In the genomic region with DNA sequence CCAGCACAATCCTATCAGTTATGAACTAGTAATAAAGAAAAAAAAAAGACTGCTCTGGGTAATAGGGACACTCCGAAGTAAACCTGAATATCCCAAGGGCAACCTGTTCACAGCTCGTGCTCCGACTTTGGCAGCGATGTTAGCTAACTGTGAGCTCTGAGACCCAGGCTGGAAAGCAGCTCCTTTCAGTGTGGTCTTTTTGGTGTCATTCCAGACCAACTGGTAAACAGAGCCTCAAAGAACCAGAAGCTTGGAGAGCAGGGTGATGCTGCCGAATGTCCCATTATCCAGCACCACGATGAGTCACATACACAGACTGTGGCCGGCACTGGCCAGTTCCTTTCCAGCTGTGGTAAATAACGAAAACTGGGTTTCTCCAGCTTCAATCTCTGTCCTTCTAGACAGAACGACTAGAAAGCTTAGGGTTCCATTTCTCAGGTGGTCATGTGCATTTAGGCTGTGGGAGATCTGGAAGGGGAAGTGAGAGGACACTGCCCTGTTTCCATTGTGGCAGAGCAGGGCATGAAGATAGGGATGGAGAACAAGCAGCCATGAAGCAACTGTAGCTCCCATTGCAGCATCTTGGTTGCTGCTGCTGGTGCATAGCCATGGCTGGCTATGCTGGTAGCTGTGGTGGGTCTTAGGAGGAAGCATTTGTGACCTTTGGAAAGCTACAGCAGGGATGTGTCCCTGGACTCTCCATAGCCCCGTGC, we compare ENCODE assay signal across 14 mouse cellular contexts.
"Had no signal": no experiment of that assay in that cellular context is flagged by ENCODE, and none has a peak within 500 bp of the region (broad histone marks: within the 10 kb centered on the region; RNA-seq: fewer than 3 reads in every experiment).

No protein-coding gene starts in this region.

- ATAC-seq: midbrain, embryonic 16.5 days had no signal

- DNase-seq: kidney, adult 2 months; kidney, postnatal 14 days; layer of hippocampus, postnatal 36 days; lung, adult 18-20 months; retina, postnatal 1 day; right cerebral cortex, postnatal 4 days; spleen, adult 18-20 months; thymus, adult 18-20 months; thymus, postnatal 14 days had no signal

- H3K27ac ChIP-seq: kidney, embryonic 15.5 days; limb, embryonic 13.5 days; liver, embryonic 14.5 days; neural tube, embryonic 13.5 days had no signal

- H3K4me3 ChIP-seq: kidney, embryonic 15.5 days; limb, embryonic 13.5 days; neural tube, embryonic 13.5 days had no signal
